Mouse (Mus musculus) mammary gland, adult 2 months (tissue): ENCODE results near the gene Ptpn4. TPM values are rescaled to one million over a fixed set of nuclear protein-coding genes. Genes with fewer than 3 reads are reported as not detected.

Experiments
- polyA plus RNA-seq: library from polyadenylated mRNA; depleted of rRNA; stranded (reverse); fragments of >200 nt; gene quantifications from 2 replicates; pipeline ENCODE4 v1.2.3, GENCODE M21; 2012; ENCODE audit warnings: low replicate concordance; rRNA removed

Gene Ptpn4
- polyA plus RNA-seq = 7.5 and 10.7 TPM in 2 replicates

DNA sequence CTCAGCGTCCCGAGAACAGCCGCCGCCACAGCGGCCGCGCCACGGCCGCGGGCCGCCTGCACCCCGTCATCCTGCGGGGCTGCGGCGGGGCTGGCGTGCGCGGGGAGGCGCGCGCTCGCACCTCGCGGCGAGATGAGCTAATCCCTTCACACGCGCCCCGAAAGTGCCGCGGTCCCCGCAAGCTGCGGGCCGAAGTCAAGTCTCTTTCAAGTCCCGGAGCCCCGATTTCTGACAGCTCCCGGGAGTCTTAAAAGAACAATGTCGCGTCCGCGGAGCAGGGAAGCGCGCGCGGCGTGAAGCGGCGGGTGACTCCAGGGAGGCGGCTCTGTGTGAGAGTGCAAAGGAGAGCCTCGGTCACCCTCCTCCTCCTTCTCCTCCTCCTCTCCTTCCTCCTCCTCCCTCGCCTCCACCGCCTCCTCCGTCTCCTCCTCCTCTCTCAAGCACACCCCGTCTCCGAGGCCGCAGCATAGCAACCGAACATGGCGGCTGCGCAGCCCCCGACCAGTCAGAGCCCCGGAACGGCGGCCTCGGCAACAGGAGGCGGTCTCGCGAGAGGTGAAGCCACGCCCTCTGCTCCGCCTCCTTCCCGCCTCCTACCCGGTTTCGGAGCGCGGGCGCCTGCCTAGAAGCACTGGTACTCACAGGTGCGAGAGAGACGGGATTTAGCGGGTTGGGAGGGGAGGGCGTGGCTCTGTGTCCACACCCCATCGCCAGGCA, at the start of gene Ptpn4:
Ptpn4 (minus strand) TSS at position 579 of the 717 bp plus-strand sequence.

GRCm38 (mm10) chr1:119648205-119649111, 189.0 kb downstream of the Ptpn4 start, which contains the start of gene Epb41l5:
TSS of gene Epb41l5 (minus strand) at chr1:119649000.

Other genes with a start within 250 kb of the Ptpn4 start
- 2.2 and 3.9 TPM in 2 replicates for gene Epb41l5, start 188.6 kb downstream of the Ptpn4 start, polyA plus RNA-seq
- 5.1 and 9.9 TPM in 2 replicates for gene Tmem177, start 75.6 kb upstream of the Ptpn4 start, polyA plus RNA-seq
- 0.14 TPM in 1 of 2 replicates, not detected in the other for gene Cfap221, start 159.6 kb upstream of the Ptpn4 start, polyA plus RNA-seq
- gene Sctr, start 169.3 kb upstream of the Ptpn4 start, polyA plus RNA-seq = 5.1 and 9.1 TPM in 2 replicates
- 21.7 and 34.3 TPM in 2 replicates for gene Tmem37, start 236.5 kb upstream of the Ptpn4 start, polyA plus RNA-seq